Mouse (Mus musculus) monocyte, adult 2 months (primary cell): ENCODE data around the gene Crygd.

ENCODE experiments used
- DNase-seq, 2 experiments: peaks; one replicate each; pipeline ENCODE4 v3.0.0; 2022; ENCODE audit warnings: low spot score in 2 of 2, low read depth in 1 of 2

Gene Crygd

GRCm38 (mm10) chr1:65046401-65047109 lies 16.7 kb downstream of the Crygd start:
- no peak for DNase-seq

DNA sequence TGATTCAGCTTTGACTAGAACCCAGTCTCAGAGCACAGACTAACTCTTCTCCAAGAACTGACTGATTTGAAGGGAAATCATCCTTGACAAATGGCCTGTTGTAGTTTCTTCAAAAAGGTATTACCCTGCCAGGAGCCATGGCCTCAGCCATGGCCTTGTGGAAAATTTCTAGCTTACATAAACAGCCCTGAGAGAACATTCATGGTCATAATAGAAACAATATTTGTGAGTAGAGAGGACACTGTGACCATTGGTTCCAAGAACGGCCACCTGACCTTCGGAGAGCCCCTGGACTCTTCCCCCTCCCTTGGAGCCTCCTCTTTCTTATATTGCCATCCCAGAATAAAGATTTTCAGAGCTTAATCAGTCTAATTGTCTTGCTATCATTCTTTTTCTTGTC lies 19.8 kb downstream of the Crygd start:
- DNase-seq, result no peak

DNA sequence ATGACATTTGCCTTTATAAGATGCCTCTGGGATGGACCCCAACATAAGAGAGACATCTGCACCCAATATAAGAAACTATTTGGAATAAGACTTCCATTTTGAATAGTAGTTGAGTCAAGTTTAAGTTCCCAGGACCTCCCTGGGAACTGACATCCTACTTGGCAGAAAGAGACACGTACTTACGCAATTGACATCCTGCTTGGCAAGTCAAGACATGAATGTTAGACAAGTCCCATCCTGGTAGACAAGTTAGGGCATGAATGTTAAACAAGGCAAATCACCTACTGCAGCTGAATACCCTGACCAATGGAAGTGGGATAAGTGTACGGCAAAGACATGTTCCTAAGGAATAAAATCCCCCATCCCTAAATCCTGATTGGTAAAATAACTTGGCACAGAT lies 21.4 kb downstream of the Crygd start:
- no peak for DNase-seq

DNA sequence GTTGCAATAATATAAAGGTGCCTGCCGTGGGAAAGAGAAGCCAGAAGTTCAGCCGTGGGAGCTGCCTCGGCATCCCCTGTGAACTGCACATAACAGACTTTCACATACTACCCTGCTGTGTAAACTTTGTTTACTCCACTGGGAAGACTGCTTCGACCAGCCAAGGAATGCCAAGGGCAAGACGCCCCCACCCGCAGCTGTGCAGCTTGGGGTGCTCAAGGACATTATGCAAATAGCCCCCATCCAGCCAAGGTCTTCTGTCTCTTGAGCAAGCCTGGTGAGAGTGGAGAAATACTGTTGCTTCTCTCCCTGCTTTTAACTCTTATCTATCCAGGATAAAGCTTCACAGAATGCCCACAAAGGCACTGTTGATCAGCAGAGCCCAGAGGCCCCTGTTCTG lies 22.4 kb downstream of the Crygd start:
- DNase-seq, result no peak

DNA sequence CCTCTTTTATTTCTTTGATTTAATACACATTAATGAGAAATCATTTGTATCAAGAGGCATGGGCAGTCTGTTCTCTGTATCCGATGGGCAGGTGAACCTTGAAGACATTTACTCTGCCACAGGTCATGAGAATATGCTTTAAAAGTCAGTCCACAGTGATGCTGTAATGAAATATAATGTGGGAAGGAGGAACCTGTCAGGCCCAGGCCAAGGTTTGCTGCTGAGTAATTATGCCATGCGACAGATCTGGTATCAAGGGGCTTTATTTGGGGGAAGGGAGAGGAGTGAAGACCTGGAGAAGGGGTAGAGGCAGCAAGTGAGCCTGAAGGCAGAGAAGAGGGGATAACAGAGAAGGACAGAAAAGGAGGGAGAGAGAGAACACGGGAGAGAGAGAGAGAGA lies 23.6 kb downstream of the Crygd start:
- no peak for DNase-seq

- no peak for DNase-seq
Measured at GRCm38 (mm10) chr1:65037542-65037941, 25.7 kb downstream of the Crygd start.

- DNase-seq, result no peak
Measured at GRCm38 (mm10) chr1:65035513-65035912, 27.7 kb downstream of the Crygd start.

GRCm38 (mm10) chr1:65032641-65033040 lies 30.6 kb downstream of the Crygd start, which contains the start of gene Akr1cl:
Akr1cl (minus strand) TSS chr1:65032759.
- no peak for DNase-seq

GRCm38 (mm10) chr1:65028206-65028605 lies 35.0 kb downstream of the Crygd start:
- DNase-seq, result no peak

GRCm38 (mm10) chr1:65012726-65013125 lies 50.5 kb downstream of the Crygd start:
- DNase-seq, result no peak
